Mouse (Mus musculus) kidney, embryonic 16.5 days (tissue): ENCODE results near the gene Gga1. TPM values are rescaled to one million over a fixed set of nuclear protein-coding genes. Genes with fewer than 3 reads are reported as not detected.

Experiments used
- ATAC-seq: fragments of 200-750 bp; cut with Nextera tagmentation; 2 replicates; pipeline ENCODE4 v1.8.0; 2017; ENCODE audit warnings: moderate TSS enrichment; ENCODE audit not compliant: low FRiP score, low TSS enrichment
- H3K27ac ChIP-seq: fragments of 300-500 bp; sonication (generic); 2 replicates; pipeline ENCODE4 v1.5.1; 2014; ENCODE audit warnings: low read length
- H3K27me3 ChIP-seq: fragments of 300-500 bp; sonication (generic); 2 replicates; pipeline ENCODE4 v1.6.1; 2014; ENCODE audit warnings: low read length, control low read depth, mixed read lengths; ENCODE audit not compliant: insufficient read depth
- H3K36me3 ChIP-seq: fragments of 300-500 bp; sonication (generic); 2 replicates; pipeline ENCODE4 v1.6.1; 2014; ENCODE audit warnings: low read length, control low read depth, mixed read lengths; ENCODE audit not compliant: insufficient read depth
- H3K4me1 ChIP-seq: fragments of 300-500 bp; sonication (generic); 2 replicates; pipeline ENCODE4 v1.6.1; 2014; ENCODE audit warnings: low read length, control low read depth, mixed read lengths; ENCODE audit not compliant: insufficient read depth
- H3K4me2 ChIP-seq: fragments of 300-500 bp; sonication (generic); replicated peaks from 2 replicates; pipeline ENCODE4 v1.6.1; 2014; ENCODE audit warnings: low read depth, low read length
- H3K4me3 ChIP-seq: fragments of 300-500 bp; sonication (generic); 2 replicates; pipeline ENCODE4 v1.5.1; 2014; ENCODE audit warnings: mild to moderate bottlenecking, low read length
- H3K9ac ChIP-seq: fragments of 300-500 bp; sonication (generic); replicated peaks from 2 replicates; pipeline ENCODE4 v1.6.1; 2014; ENCODE audit warnings: low read length
- H3K9me3 ChIP-seq: fragments of 300-500 bp; sonication (generic); 2 replicates; pipeline ENCODE4 v1.6.1; 2016; ENCODE audit warnings: low read length, control low read depth
- WGBS: fragments of 180-500 bp; shearing (Covaris S2); extraction: QIAGEN DNeasy Blood & Tissue Kit; methylation state at CpG from one replicate; pipeline ENCODE4 v1.1.7; 2014; 5-methylcytosine and 5-hydroxymethylcytosine counted together
- polyA plus RNA-seq: library from polyadenylated mRNA; unstranded; fragments of >200 nt; fragmentation: Nextera tagmentation; extraction: Ambion mirVana; gene quantifications from 2 replicates; pipeline ENCODE4 v1.2.1, GENCODE M21; 2015

The Gga1 gene
- polyA plus RNA-seq, 1 experiment from 2014 or later, result 54.7 TPM

DNA sequence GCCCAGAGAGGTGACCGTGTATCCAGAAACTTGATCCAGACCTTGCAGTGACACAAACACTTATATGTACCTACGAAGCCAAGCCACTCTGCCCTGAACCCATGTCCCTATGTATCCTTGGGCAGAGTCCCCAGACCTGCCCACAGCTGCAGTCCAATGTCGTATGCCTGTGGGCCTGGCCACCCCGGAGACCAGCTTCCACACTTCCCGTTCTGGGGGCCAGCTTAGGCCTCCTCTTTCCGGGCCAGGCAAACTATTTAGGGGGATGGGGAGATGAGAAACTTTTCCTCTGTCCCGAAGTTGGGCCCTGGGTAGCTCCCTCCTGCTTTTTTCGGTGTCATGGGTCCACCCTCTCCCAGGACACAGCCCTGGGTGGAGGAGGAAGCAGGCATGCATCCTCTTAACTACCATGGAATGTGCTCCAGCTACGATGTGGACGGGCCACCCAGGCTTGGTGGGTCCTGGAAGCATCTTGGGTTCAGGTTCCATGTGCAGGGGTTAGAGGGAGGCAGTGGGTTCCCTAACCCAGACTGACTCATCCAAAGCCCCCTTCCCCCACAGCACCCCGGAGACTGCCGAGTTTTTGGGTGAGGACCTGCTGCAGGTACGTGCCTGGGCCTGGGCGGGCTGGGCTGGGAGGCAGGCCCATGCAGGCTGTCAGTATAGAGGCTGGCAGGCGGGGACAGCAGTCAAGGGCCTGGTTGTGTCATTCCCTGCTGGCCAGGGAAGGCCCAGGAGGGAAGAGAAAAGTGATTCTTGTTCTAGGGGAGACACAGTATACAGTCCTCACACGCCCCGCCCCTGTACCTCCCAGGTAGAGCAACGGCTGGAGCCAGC is 23.8 kb downstream of the Gga1 start:
- Histone ChIP-seq H3K4me3 (peak overlapping the region; percentile 77), H3K27me3 (no peaks in the 10 kb centered on the region), H3K4me1 (peaks cover 43% of the 10 kb centered on the region), H3K9me3 (no peaks in the 10 kb centered on the region), H3K4me2 (peak overlapping the region; percentile 86), H3K27ac (peak overlapping the region; percentile 81; the same call in 1 of the 2 replicates), H3K9ac (peak overlapping the region; percentile 84), H3K36me3 (peaks cover 20% of the 10 kb centered on the region)
- ATAC-seq, result peak; percentile 18; the same call in 1 of the 2 replicates
- 20% methylated on average over 18 of the region's 18 CpGs for WGBS

DNA sequence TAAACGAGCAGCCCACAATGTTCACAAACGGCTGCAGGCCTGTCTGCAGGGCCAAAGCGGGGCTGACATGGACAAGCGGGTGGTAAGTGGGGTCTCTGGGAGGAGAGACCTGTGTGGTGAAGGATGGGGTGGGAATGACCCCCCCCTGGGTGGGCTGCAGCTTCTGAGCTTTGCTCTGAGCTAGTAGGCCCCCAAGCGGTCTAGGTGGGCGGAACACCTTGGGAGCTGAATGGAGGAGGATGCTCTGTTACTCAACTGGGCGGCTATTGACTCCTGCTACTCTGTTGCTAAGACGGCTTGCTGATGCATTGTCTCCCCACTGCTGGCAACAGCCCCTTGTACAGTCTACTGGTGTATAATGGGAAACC is 24.4 kb downstream of the Gga1 start:
- H3K27me3 ChIP-seq, result no peaks in the 10 kb centered on the region
- 59% methylated on average over 8 of the region's 8 CpGs for whole genome bisulfite sequencing
- peaks cover 22% of the 10 kb centered on the region for H3K36me3 ChIP-seq
- peak overlapping the region; percentile 86 for H3K4me2 ChIP-seq
- peak overlapping the region; percentile 77; the same call in 1 of the 2 replicates for H3K4me3 ChIP-seq
- H3K9me3 ChIP-seq, result no peaks in the 10 kb centered on the region
- H3K9ac ChIP-seq, result peak overlapping the region; percentile 84
- peak overlapping the region; percentile 81; the same call in 1 of the 2 replicates for H3K27ac ChIP-seq
- no peak for ATAC-seq
- H3K4me1 ChIP-seq, result peaks cover 37% of the 10 kb centered on the region

DNA sequence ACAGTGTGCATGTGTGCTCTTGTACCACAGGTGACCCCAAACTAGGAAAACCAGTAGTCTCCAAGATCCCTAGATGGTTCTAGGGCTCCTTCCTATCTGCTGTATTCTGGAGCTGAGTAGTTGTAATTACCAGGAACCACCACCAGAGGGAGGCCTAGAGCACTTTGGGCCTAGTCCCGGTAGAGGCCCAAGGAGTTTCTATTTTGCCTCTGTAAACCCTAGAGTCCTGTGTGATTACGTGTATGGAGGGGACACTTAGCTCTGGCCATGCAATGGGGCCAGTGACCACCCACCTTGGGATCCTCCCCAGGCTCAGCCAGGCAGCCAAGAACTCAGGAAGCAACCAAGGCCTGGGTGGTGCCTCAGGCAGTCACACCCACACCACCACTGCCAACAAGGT is 26.3 kb downstream of the Gga1 start:
- Histone ChIP-seq H3K9me3 (no peaks in the 10 kb centered on the region), H3K9ac (peak overlapping the region; percentile 19)

GRCm38 (mm10) chr15:78908399-78908798 is 31.4 kb downstream of the Gga1 start:
- peaks cover 2% of the 10 kb centered on the region; the same call in 1 of the 2 replicates for H3K4me1 ChIP-seq
- no peak overlapping the region for H3K4me3 ChIP-seq
- H3K27me3 ChIP-seq, result no peaks in the 10 kb centered on the region
- H3K9ac ChIP-seq, result no peak overlapping the region
- WGBS, result 70% methylated on average over 7 of the region's 7 CpGs
- no peak overlapping the region for H3K27ac ChIP-seq
- ATAC-seq, result no peak
- H3K4me2 ChIP-seq, result no peak overlapping the region
- no peaks in the 10 kb centered on the region for H3K9me3 ChIP-seq
- H3K36me3 ChIP-seq, result peaks cover 65% of the 10 kb centered on the region

More for the DNA sequence above, 26.3 kb downstream of the Gga1 start:
- ATAC-seq, result no peak
- Histone ChIP-seq H3K4me1 (peaks cover 30% of the 10 kb centered on the region), H3K27ac (no peak overlapping the region), H3K27me3 (no peaks in the 10 kb centered on the region), H3K4me3 (no peak overlapping the region), H3K36me3 (peaks cover 35% of the 10 kb centered on the region), H3K4me2 (no peak overlapping the region)
- 6% methylated on average over 2 of the region's 2 CpGs for WGBS

GRCm38 (mm10) chr15:78908982-78909381 is 32.0 kb downstream of the Gga1 start:
- H3K4me3 ChIP-seq, result no peak overlapping the region
- no peaks in the 10 kb centered on the region for H3K9me3 ChIP-seq
- peaks cover 61% of the 10 kb centered on the region for H3K36me3 ChIP-seq
- no peak overlapping the region for H3K27ac ChIP-seq
- WGBS, result 89% methylated on average over 8 of the region's 8 CpGs
- no peak overlapping the region for H3K4me2 ChIP-seq
- H3K9ac ChIP-seq, result no peak overlapping the region
- peaks cover 2% of the 10 kb centered on the region; the same call in 1 of the 2 replicates for H3K4me1 ChIP-seq
- H3K27me3 ChIP-seq, result no peaks in the 10 kb centered on the region
- no peak for ATAC-seq

DNA sequence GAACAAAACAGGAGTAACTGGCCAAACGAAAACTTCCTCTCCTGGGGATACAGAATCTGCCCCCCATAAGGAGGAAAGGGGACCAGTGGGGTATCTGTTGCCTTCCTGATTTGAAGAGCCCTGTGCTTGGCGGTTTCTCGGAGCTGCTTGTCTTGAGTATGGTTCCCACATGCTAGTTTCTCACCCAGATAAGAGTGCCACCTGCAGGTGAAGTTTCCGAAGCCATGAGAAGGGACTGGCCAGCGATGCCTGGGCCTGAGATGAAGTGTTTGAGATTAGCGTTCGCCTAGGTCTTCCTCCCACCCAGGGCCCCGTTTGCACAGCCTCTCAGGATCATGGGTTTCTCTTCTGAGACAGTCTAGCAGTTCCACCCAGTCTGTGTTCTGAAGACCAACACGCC is 35.0 kb downstream of the Gga1 start:
- Histone ChIP-seq H3K36me3 (peaks cover 41% of the 10 kb centered on the region), H3K9ac (no peak overlapping the region), H3K4me2 (no peak overlapping the region), H3K27me3 (no peaks in the 10 kb centered on the region), H3K4me3 (no peak overlapping the region), H3K9me3 (no peaks in the 10 kb centered on the region), H3K27ac (no peak overlapping the region), H3K4me1 (peaks cover 26% of the 10 kb centered on the region)
- WGBS, result 30% methylated on average over 9 of the region's 9 CpGs
- ATAC-seq, result no peak

DNA sequence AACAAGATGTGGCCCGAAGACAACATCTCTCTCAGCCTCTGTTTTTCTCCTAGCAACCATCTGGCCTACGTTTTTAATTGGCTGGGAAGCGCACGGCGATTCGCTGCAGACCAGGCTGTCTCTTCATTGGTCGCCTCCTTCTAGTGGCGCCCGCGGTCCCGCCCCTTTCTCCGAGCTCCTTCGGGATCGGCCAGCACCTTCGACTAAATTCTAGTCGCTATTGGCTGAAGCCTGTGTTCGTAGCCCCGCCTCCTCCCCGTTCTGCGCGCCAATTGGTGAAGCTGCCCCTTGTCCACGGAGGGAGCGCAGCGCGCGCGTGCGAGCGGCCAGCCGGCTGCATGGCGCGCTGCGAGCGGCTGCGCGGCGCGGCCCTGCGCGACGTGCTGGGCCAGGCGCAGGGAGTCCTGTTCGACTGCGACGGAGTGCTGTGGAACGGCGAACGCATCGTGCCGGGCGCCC is 36.7 kb downstream of the Gga1 start, which contains the start of gene Pdxp:
Gene Pdxp, plus strand, starts transcription at position 288 of the 459 bp plus-strand sequence.
- Histone ChIP-seq H3K9me3 (no peaks in the 10 kb centered on the region), H3K9ac (peak within 1 kb of the TSS; percentile 77), H3K36me3 (peaks cover 31% of the 10 kb centered on the region), H3K4me3 (peak within 1 kb of the TSS; percentile 72), H3K4me2 (peak within 1 kb of the TSS; percentile 92), H3K4me1 (peaks cover 26% of the 10 kb centered on the region), H3K27ac (peak within 1 kb of the TSS; percentile 77), H3K27me3 (no peaks in the 10 kb centered on the region)
- peak; percentile 92 for ATAC-seq
- under 1% methylated on average over 38 of the region's 51 CpGs for WGBS

GRCm38 (mm10) chr15:78914091-78914822 is 37.3 kb downstream of the Gga1 start:
- H3K27me3 ChIP-seq, result no peaks in the 10 kb centered on the region
- WGBS, result under 1% methylated on average over 74 of the region's 87 CpGs
- H3K36me3 ChIP-seq, result peaks cover 28% of the 10 kb centered on the region
- peak overlapping the region; percentile 77 for H3K27ac ChIP-seq
- H3K9ac ChIP-seq, result peak overlapping the region; percentile 77
- peaks cover 26% of the 10 kb centered on the region for H3K4me1 ChIP-seq
- peak overlapping the region; percentile 72 for H3K4me3 ChIP-seq
- H3K4me2 ChIP-seq, result peak overlapping the region; percentile 92
- peak; percentile 70 for ATAC-seq
- no peaks in the 10 kb centered on the region for H3K9me3 ChIP-seq

GRCm38 (mm10) chr15:78914823-78915659 is 38.1 kb downstream of the Gga1 start:
- Histone ChIP-seq H3K4me2 (peak overlapping the region; percentile 92), H3K27me3 (no peaks in the 10 kb centered on the region), H3K9ac (peak overlapping the region; percentile 77), H3K36me3 (peaks cover 26% of the 10 kb centered on the region), H3K9me3 (no peaks in the 10 kb centered on the region), H3K27ac (no peak overlapping the region), H3K4me1 (peaks cover 26% of the 10 kb centered on the region), H3K4me3 (peak overlapping the region; percentile 72)
- 47% methylated on average over 8 of the region's 8 CpGs for WGBS
- no peak for ATAC-seq
